Mouse (Mus musculus): ENCODE results near the gene Lrrk2.

DNA sequence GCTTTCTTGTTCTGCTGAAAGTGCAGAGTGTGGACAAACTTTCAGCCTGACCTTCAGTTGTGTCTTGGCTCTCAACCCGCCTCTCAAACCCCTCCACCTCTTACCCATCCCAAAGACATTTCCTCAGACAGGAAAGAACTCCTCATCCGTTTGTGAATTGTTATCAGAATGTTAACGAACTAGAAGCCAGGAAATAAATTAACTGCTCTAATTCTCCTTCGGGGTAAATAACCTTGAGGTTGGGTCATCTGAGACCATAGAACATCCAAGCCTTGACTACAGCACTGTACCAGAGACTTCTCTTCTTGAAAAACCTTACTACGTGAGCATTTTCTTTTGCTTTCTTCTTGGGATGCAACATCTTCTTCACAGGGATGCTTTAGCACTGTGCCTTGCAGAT, 988 bp upstream of the Lrrk2 start:
- TF ChIP-seq CTCF (IDR thresholded peaks at IDR 0.05; ENCODE audit: low read depth) (no peak), EP300 (optimal IDR thresholded peaks at IDR 0.05) (no peak)
